Mouse (Mus musculus) ovary, postnatal 36 days (tissue): ENCODE results near the gene Ift122.
A peak's percentile ranks its signal among the peaks of the same experiment; 100 is the strongest.

ENCODE experiments used
- DNase-seq: peaks from one replicate; pipeline ENCODE4 v3.0.0; 2022; ENCODE audit warnings: low spot score, mixed read lengths

Ift122 gene

GRCm38 (mm10) chr6:115891497-115892061 is 38.3 kb downstream of the Ift122 start:
- DNase-seq, result peak; percentile 64

- DNase-seq, result no peak
Observed at GRCm38 (mm10) chr6:115892363-115892762, 39.1 kb downstream of the Ift122 start.

- DNase-seq, result no peak
Observed at GRCm38 (mm10) chr6:115896346-115896745, 43.1 kb downstream of the Ift122 start.

- DNase-seq, result no peak
Observed at GRCm38 (mm10) chr6:115897117-115897516, 43.8 kb downstream of the Ift122 start.

GRCm38 (mm10) chr6:115897926-115898520 is 44.8 kb downstream of the Ift122 start:
- no peak for DNase-seq

- peak; percentile 65 for DNase-seq
Observed at GRCm38 (mm10) chr6:115901062-115901461, 47.8 kb downstream of the Ift122 start.

- no peak for DNase-seq
Observed at GRCm38 (mm10) chr6:115901489-115901931, 48.2 kb downstream of the Ift122 start.

GRCm38 (mm10) chr6:115902545-115902944 is 49.3 kb downstream of the Ift122 start:
- no peak for DNase-seq

- DNase-seq, result no peak
Observed at GRCm38 (mm10) chr6:115905568-115905967, 52.3 kb downstream of the Ift122 start.

GRCm38 (mm10) chr6:115906455-115906854 is 53.2 kb downstream of the Ift122 start:
- DNase-seq, result no peak

GRCm38 (mm10) chr6:115906871-115907270 is 53.6 kb downstream of the Ift122 start:
- DNase-seq, result no peak

- DNase-seq, result no peak
Observed at GRCm38 (mm10) chr6:115908421-115908982, 55.2 kb downstream of the Ift122 start.

- DNase-seq, result no peak
Observed at GRCm38 (mm10) chr6:115909052-115909451, 55.8 kb downstream of the Ift122 start.

- DNase-seq, result no peak
Observed at GRCm38 (mm10) chr6:115909940-115910339, 56.7 kb downstream of the Ift122 start.

GRCm38 (mm10) chr6:115911763-115912162 is 58.5 kb downstream of the Ift122 start:
- DNase-seq, result no peak

GRCm38 (mm10) chr6:115913482-115913881 is 60.2 kb downstream of the Ift122 start:
- DNase-seq, result no peak

- DNase-seq, result no peak
Observed at GRCm38 (mm10) chr6:115914511-115915202, 61.4 kb downstream of the Ift122 start.

GRCm38 (mm10) chr6:115915601-115916445 is 62.6 kb downstream of the Ift122 start:
- no peak for DNase-seq

GRCm38 (mm10) chr6:115916611-115917010 is 63.3 kb downstream of the Ift122 start:
- DNase-seq, result no peak

- no peak for DNase-seq
Observed at GRCm38 (mm10) chr6:115918615-115919014, 65.3 kb downstream of the Ift122 start.

- DNase-seq, result no peak
Observed at GRCm38 (mm10) chr6:115919876-115920275, 66.6 kb downstream of the Ift122 start.

GRCm38 (mm10) chr6:115924829-115925228 is 71.6 kb downstream of the Ift122 start:
- no peak for DNase-seq
